Mouse (Mus musculus): ENCODE measurements at regions not wholly inside any gene's neighbourhood (a gene's known extent, or its start where the extent isn't known, plus 50 kb on each side); places are given as distances from the start of the nearest gene placed in this dataset.
A peak's percentile ranks its signal among the peaks of the same experiment; 100 is the strongest.

DNA sequence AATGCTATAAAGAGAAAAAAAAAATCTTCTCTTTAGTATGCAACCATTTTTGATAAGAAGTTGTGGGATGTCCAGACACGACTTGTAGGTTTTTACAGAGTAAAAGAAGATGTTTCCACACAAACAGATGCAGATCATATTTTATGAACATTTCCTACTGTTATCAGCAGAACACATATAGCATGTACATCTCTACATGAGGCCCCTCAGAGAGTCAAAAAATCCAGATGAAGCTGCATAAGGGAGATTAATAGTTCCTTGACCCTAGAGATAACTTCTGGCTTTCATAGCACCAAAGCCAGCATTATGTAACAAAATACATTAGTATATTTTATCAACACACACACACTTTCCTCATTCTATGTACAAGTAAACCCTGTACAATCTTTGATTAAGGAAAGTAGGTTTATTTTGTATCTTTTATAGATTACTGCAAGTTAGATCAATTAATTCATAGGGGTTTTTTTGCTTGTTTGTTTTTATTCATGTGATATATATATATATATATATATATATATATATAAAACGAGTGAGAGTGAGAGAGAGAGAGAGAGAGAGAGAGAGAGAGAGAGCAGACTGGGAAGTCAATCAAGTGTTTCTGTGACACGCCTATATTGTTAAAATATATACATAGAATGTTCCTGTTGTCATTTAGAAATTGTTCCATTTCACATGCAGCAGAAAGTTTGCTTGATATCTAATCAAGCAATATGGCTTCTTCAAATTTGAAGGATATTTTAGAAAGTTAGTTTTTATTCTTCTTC is 541.2 kb downstream of the Plcl1 start:
- Histone ChIP-seq H3K27me3 (no peaks in the 10 kb centered on the region), H3K27ac (no peak overlapping the region), H3K36me3 (no peaks in the 10 kb centered on the region), H3K9ac (no peak overlapping the region), H3K4me2 (no peak overlapping the region), H3K4me3 (no peak overlapping the region), H3K4me1 (no peaks in the 10 kb centered on the region), H3K9me3 (no peaks in the 10 kb centered on the region)
- ATAC-seq (ENCODE audit: insufficient number of reproducible peaks, insufficient read depth, low FRiP score, low TSS enrichment, low read depth) = no peak
- 68% methylated on average over 3 of the region's 3 CpGs for WGBS

DNA sequence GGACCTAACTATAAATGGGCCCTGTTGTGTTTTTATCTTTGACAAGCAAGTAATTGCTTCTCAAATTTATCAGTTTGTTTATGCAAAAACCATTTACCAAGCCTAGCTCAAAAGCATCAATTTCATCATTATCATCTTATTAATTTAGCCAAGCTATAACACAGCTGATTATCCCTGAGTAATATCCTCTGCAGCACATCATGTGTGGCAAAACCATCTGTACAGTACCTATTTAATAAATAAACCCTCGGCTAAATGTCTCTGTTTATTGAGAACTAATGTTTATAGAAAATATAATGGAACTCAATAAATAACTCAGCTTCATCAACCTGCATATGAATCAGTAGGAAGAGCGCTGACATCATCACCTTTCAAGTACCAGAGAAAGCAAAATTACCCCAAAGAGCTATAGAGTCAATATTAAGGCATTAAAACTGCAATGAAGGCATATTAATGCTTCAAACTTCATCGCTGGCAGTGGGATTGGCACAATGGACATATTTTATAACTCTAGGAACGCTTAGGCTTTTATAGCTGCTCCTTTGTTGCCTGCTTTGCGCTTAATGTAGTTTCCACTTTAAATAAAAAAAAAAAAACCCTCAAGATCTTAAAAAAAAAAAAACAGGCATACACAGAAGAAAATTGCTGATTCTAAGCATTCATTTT is 542.0 kb downstream of the Plcl1 start:
- Histone ChIP-seq H3K27ac (no peak overlapping the region), H3K4me1 (no peaks in the 10 kb centered on the region), H3K4me3 (no peak overlapping the region), H3K9ac (no peak overlapping the region), H3K27me3 (no peaks in the 10 kb centered on the region), H3K9me3 (no peaks in the 10 kb centered on the region), H3K36me3 (no peaks in the 10 kb centered on the region), H3K4me2 (no peak overlapping the region)
- no peak for ATAC-seq (ENCODE audit: insufficient number of reproducible peaks, insufficient read depth, low FRiP score, low TSS enrichment, low read depth)
- 87% methylated on average over 5 of the region's 5 CpGs for WGBS

DNA sequence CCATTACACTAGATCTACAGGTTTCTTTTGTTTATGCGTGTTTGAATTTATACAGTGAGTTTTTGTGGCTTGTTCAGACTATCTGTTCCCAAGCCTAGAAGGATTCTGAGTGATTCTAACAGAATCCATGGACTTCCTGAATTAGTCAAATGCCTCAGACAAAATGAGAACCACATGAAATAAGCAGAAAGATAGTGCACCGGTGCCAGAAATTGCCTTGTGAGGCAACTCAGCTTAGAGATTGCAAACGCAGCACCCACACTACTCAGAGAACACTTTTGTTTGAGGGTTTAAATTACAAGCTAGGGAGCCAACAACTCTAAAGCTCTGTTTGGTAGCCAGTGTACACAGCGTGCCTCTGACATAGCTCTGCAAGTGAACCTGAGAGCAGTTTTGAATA is 543.9 kb downstream of the Plcl1 start:
- ATAC-seq (ENCODE audit: insufficient number of reproducible peaks, insufficient read depth, low FRiP score, low TSS enrichment, low read depth) = no peak
- no peaks in the 10 kb centered on the region for H3K9me3 ChIP-seq
- H3K27ac ChIP-seq = no peak overlapping the region
- no peak overlapping the region for H3K4me3 ChIP-seq
- no peak overlapping the region for H3K9ac ChIP-seq
- no peak overlapping the region for H3K4me2 ChIP-seq
- WGBS = 56% methylated on average over 4 of the region's 4 CpGs
- H3K4me1 ChIP-seq = no peaks in the 10 kb centered on the region
- no peaks in the 10 kb centered on the region for H3K36me3 ChIP-seq
- H3K27me3 ChIP-seq = no peaks in the 10 kb centered on the region

DNA sequence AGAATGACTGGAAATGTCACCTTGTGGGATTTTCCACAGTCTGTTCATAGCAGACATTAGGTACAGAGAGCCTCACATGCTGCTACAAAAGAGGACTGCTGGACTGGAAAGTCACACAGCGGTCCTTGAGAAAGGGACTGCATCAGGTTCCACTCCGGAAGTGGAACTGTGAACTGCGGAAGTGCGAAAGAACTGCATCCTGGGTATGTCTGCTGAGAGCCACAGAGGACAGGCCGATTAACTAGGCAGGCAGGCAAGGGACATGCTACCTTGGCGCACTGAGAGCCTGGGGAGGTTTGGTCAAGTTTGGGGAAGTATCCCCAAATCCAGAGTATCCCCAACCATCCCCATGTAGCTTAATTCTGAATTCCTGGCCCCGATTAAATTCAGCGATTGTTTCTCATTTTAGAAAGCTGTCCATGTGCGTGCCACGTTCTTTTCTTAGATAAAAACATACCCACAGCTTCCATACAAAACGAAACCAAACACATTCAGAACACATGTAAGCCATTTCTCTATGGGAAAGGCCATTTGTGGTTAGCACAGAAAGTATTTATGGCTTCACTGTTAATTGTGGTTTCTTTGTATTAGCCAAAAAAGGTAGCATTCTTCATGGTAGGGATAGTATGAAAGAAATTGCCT is 552.2 kb downstream of the Plcl1 start:
- Histone ChIP-seq H3K9ac (no peak overlapping the region), H3K4me1 (peaks cover 6% of the 10 kb centered on the region), H3K27ac (peak overlapping the region; percentile 52; the same call in 1 of the 2 replicates), H3K9me3 (no peaks in the 10 kb centered on the region), H3K36me3 (no peaks in the 10 kb centered on the region), H3K4me3 (peak overlapping the region; percentile 13; the same call in 1 of the 2 replicates), H3K27me3 (peaks cover 7% of the 10 kb centered on the region; the same call in 1 of the 2 replicates), H3K4me2 (peak overlapping the region; percentile 51)
- 52% methylated on average over 11 of the region's 11 CpGs for WGBS
- ATAC-seq (ENCODE audit: insufficient number of reproducible peaks, insufficient read depth, low FRiP score, low TSS enrichment, low read depth) = no peak

DNA sequence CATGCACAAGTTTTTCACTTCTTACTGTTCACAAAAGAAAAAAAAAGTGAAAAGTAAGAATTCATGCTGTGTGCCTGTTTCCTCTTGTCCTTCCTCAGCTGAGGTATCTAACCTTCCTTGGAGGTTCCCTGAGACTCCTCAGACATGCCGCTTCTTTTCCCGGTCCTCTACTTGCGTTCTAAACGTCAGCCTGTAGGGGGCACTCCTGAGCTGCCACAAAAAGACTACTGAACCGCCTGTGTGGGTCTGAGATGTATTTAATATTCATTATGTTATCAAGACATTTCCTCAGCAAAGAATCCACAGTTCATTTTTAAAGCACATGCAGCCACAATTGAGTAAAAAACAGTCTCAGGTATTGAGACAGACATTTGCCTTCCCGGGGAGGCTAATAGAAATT is 554.6 kb downstream of the Plcl1 start:
- Histone ChIP-seq H3K4me2 (no peak overlapping the region), H3K27ac (no peak overlapping the region), H3K9me3 (no peaks in the 10 kb centered on the region), H3K9ac (no peak overlapping the region), H3K36me3 (no peaks in the 10 kb centered on the region), H3K4me3 (no peak overlapping the region), H3K4me1 (peaks cover 6% of the 10 kb centered on the region), H3K27me3 (peaks cover 7% of the 10 kb centered on the region; the same call in 1 of the 2 replicates)
- ATAC-seq (ENCODE audit: insufficient number of reproducible peaks, insufficient read depth, low FRiP score, low TSS enrichment, low read depth) = no peak
- WGBS = 13% methylated on average over 6 of the region's 6 CpGs

DNA sequence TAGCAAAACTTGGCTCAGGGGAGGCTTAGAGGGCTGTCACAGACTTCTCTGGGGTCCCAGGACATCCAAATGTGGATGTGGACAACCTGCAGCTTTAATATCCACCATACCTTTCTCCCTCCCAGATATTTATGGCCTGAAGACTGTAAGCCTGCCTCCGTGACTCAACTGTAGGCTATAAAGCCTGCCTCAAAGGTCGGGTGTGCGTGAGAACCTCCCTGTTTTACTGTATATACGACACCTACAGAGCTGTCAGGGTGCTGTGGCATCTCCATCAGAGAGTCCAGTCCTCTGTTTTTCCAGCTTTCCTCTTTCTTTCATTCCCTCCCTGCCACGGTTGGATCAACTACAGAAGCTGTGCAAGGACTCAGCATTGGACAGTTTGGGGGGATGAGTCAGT is 558.1 kb downstream of the Plcl1 start:
- H3K36me3 ChIP-seq = no peaks in the 10 kb centered on the region
- peaks cover 7% of the 10 kb centered on the region; the same call in 1 of the 2 replicates for H3K27me3 ChIP-seq
- WGBS = 85% methylated on average over 5 of the region's 5 CpGs
- ATAC-seq (ENCODE audit: insufficient number of reproducible peaks, insufficient read depth, low FRiP score, low TSS enrichment, low read depth) = no peak
- H3K27ac ChIP-seq = no peak overlapping the region
- H3K4me1 ChIP-seq = no peaks in the 10 kb centered on the region
- H3K9ac ChIP-seq = no peak overlapping the region
- no peak overlapping the region for H3K4me2 ChIP-seq
- H3K9me3 ChIP-seq = no peaks in the 10 kb centered on the region
- no peak overlapping the region for H3K4me3 ChIP-seq

DNA sequence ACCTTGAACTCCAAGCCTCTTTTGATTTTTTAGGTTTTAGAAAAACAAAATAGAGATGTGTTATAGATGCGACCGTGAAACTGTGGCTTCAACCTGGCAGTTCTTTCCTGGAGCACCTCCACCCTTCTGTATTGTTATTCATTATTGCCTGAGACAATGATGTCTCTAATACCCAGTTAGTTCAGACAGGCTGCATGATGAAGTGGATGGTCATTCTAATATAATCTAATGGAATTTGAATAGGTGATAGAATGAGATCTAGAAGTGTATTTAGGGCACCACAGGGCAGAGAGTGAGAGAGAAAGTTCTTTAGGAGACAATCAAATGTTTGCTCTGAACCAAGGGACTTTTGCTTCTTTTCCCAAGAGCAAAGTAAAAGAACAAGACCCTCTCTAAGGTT is 560.6 kb downstream of the Plcl1 start:
- no peak overlapping the region for H3K4me2 ChIP-seq
- no peaks in the 10 kb centered on the region for H3K36me3 ChIP-seq
- no peak overlapping the region for H3K9ac ChIP-seq
- no peak for ATAC-seq (ENCODE audit: insufficient number of reproducible peaks, insufficient read depth, low FRiP score, low TSS enrichment, low read depth)
- H3K9me3 ChIP-seq = no peaks in the 10 kb centered on the region
- H3K4me3 ChIP-seq = no peak overlapping the region
- no peaks in the 10 kb centered on the region for H3K4me1 ChIP-seq
- H3K27ac ChIP-seq = no peak overlapping the region
- 92% methylated on average over 2 of the region's 2 CpGs for WGBS
- H3K27me3 ChIP-seq = 0 out of 2 replicates have a peak, but pooled peaks cover 2% of the 10 kb centered on the region

DNA sequence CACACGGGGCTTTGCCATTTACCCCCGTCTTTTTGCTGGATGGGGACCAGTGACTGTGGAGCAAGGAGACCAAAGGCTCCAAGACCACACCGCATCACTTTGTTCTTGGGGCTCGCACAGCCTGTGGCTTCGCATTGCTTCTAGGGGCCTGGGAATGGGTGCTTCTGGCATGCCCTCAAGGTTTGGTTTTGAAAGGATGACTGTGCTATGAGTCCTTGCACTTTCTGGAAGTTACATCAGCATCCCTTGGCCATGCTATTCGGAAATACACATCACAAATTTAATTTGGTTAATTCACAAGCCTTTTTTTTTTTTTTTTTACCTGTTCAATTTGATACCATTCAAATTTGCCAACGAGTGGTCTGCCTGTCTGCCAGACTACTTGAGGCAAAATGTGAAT is 562.1 kb downstream of the Plcl1 start:
- Histone ChIP-seq H3K4me3 (no peak overlapping the region), H3K36me3 (no peaks in the 10 kb centered on the region), H3K9ac (no peak overlapping the region), H3K27ac (no peak overlapping the region), H3K27me3 (no peaks in the 10 kb centered on the region), H3K4me1 (no peaks in the 10 kb centered on the region), H3K9me3 (no peaks in the 10 kb centered on the region), H3K4me2 (no peak overlapping the region)
- 85% methylated on average over 7 of the region's 7 CpGs for WGBS
- no peak for ATAC-seq (ENCODE audit: insufficient number of reproducible peaks, insufficient read depth, low FRiP score, low TSS enrichment, low read depth)

DNA sequence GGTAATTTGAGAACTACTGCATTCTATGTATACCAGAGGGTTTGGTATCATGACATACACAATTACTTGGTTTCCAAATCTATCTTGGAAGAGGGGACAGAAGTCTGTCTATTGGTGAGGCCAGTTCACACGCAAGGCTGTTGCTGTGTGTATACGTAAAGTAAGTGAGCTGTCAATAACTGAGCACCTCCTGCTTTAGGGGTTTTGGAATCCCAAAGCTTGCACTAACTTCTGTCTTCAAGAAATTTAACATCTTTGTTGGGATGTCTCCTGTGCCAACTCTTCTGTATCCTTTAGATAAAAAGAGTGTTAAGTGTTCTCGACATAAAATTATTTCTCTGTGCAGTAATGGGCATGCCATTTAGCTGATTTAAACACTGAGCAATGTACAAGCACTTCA is 572.1 kb downstream of the Plcl1 start:
- WGBS = 85% methylated on average over 3 of the region's 3 CpGs
- no peak overlapping the region for H3K27ac ChIP-seq
- H3K9me3 ChIP-seq = no peaks in the 10 kb centered on the region
- no peak overlapping the region for H3K4me3 ChIP-seq
- H3K27me3 ChIP-seq = no peaks in the 10 kb centered on the region
- no peak for ATAC-seq (ENCODE audit: insufficient number of reproducible peaks, insufficient read depth, low FRiP score, low TSS enrichment, low read depth)
- H3K9ac ChIP-seq = no peak overlapping the region
- H3K4me1 ChIP-seq = no peaks in the 10 kb centered on the region
- no peaks in the 10 kb centered on the region for H3K36me3 ChIP-seq
- H3K4me2 ChIP-seq = no peak overlapping the region

DNA sequence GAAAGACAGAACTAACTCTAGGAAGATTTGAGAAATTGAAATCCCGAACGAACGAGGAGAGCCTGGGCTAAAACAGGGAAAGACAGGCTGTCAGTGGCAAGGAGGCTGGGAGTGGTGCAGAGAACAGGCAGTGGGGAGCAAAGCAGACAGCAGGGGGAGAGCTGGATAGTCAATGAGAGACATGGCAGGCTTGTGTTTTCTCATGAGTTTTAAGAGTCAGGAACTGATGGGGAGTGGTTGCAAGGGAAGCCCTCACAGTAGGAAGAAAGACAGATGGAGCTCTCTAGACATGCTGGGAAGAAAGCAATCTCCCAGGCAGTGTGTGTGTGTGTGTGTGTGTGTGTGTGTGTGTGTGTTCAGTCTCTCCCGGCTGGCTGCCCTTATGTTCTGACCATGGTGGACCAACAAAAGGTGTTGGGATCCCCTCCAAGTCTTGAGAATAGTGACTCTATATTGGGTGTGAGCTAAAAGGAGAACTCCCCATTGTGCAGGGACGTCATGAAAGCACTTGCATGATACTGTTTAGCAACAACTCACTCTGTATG is 577.9 kb downstream of the Plcl1 start:
- Histone ChIP-seq H3K36me3 (no peaks in the 10 kb centered on the region), H3K27ac (no peak overlapping the region), H3K4me3 (no peak overlapping the region), H3K9me3 (no peaks in the 10 kb centered on the region), H3K9ac (no peak overlapping the region), H3K27me3 (no peaks in the 10 kb centered on the region), H3K4me2 (no peak overlapping the region), H3K4me1 (no peaks in the 10 kb centered on the region)
- 71% methylated on average over 5 of the region's 5 CpGs for WGBS
- ATAC-seq (ENCODE audit: insufficient number of reproducible peaks, insufficient read depth, low FRiP score, low TSS enrichment, low read depth) = no peak

DNA sequence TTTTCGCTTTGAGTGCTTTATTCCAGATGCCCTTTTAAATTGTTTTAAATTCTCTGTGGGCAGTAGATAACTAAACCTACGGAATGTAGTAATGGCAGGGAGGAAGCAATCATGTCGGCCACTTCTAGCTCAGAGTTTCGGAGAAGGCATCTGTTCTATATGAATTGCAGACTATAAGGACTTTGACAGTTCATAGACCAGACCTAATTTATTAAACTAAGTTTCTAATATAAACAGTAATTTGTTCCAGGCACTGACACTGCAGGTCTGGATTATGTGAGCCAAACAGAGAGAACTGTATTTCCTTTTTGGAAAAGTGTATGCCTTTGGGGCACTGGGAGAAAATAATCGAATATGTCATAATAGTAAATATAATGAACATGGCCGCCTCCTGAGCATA is 591.4 kb downstream of the Plcl1 start:
- Histone ChIP-seq H3K27me3 (no peaks in the 10 kb centered on the region), H3K4me1 (no peaks in the 10 kb centered on the region), H3K27ac (no peak overlapping the region), H3K4me2 (no peak overlapping the region), H3K36me3 (no peaks in the 10 kb centered on the region), H3K9me3 (no peaks in the 10 kb centered on the region), H3K4me3 (no peak overlapping the region), H3K9ac (no peak overlapping the region)
- ATAC-seq (ENCODE audit: insufficient number of reproducible peaks, insufficient read depth, low FRiP score, low TSS enrichment, low read depth) = no peak
- 33% methylated on average over 6 of the region's 6 CpGs for WGBS

Data from embryonic facial prominence, embryonic 13.5 days (tissue).